Mouse (Mus musculus): Measurements from ENCODE around the gene Fmo5.

DNA sequence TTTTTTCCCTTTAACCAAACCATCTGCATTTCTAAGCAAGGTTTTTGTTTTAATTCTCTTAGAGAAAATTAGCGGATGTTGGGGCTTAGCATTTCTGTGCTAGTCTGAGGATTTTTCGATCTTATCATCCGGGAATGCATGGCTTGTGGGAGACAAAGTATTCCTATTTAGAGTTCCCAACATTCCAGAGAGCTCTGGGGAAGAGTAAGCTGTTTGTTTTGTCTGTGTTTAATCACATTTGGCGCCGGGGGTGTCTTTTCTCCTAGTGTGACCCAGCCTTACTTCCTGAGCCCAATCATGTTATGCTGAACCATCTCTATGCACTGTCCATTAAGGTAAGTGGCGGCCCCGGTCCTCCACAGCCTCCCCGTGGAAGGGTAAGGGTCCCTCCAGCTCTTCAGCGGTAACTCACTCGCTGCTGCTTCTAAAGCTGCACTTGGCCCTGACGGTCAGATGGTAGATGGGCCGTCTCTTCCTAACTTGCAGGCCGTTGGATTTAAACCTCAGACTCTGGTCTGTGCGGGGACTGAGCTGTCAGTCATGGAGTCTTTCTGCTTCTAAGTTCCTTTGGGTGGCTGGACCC is 38.6 kb downstream of the Fmo5 start:
- TF ChIP-seq GABPA (IDR thresholded peaks at IDR 0.05; ENCODE audit: insufficient replicate concordance, low read depth, low read length) (no peak), MEF2A (IDR thresholded peaks at IDR 0.05; ENCODE audit: borderline replicate concordance, low read depth, low read length) (no peak), POLR2A (IDR thresholded peaks at IDR 0.05; ENCODE audit: low read depth, low read length) (no peak), CTCF (conservative IDR thresholded peaks at IDR 0.05 in 1 of 2, IDR thresholded peaks at IDR 0.05 in 1 of 2; ENCODE audit: low read depth in 2 of 2, low read length in 2 of 2) (no peak), E2F4 (IDR thresholded peaks at IDR 0.05; ENCODE audit: insufficient replicate concordance, low read depth, low read length) (no peak), POLR2AphosphoS2 (IDR thresholded peaks at IDR 0.05; ENCODE audit: low read depth, low read length) (no peak), MAZ (IDR thresholded peaks at IDR 0.05; ENCODE audit: low read depth, low read length) (no peak), USF2 (conservative IDR thresholded peaks at IDR 0.05; ENCODE audit: low read depth, low read length) (no peak), EP300 (IDR thresholded peaks at IDR 0.05; ENCODE audit: low read length) (no peak), CHD1 (IDR thresholded peaks at IDR 0.05; ENCODE audit: low read depth, low read length) (no peak), HCFC1 (IDR thresholded peaks at IDR 0.05; ENCODE audit: low read depth, low read length) (no peak)
